Mouse (Mus musculus): ENCODE measurements around the gene Nbr1.

GRCm38 (mm10) chr11:101583205-101583604 is 31.3 kb downstream of the Nbr1 start:
- no peak for TF ChIP-seq CTCF (IDR thresholded peaks at IDR 0.05; ENCODE audit: low read depth, low read length)
- no peak for TF ChIP-seq POLR2A (IDR thresholded peaks at IDR 0.05; ENCODE audit: borderline replicate concordance, low read depth, low read length)
